Mouse (Mus musculus) heart, embryonic 16.5 days (tissue): ENCODE measurements around the gene Dnajc25. TPM values are rescaled to one million over a fixed set of nuclear protein-coding genes. Genes with fewer than 3 reads are reported as not detected.

Source experiments
- ATAC-seq: fragments of 200-750 bp; cut with Nextera tagmentation; replicated peaks from 2 replicates; pipeline ENCODE4 v1.8.0; 2017; ENCODE audit warnings: moderate number of reproducible peaks; ENCODE audit not compliant: insufficient read depth, low FRiP score; ENCODE audit errors: extremely low read depth
- H3K27ac ChIP-seq: fragments of 300-500 bp; sonication (generic); 2 replicates; pipeline ENCODE4 v1.5.1; 2014; ENCODE audit warnings: mild to moderate bottlenecking, low read length, control low read depth, moderate library complexity
- H3K27me3 ChIP-seq: fragments of 300-500 bp; sonication (generic); 2 replicates; pipeline ENCODE4 v1.6.1; 2014; ENCODE audit warnings: low read length, mixed read lengths; ENCODE audit not compliant: control insufficient read depth, insufficient read depth
- H3K36me3 ChIP-seq: fragments of 300-500 bp; sonication (generic); 2 replicates; pipeline ENCODE4 v1.6.1; 2014; ENCODE audit not compliant: control insufficient read depth, insufficient read depth
- H3K4me1 ChIP-seq: fragments of 300-500 bp; sonication (generic); 2 replicates; pipeline ENCODE4 v1.6.1; 2014; ENCODE audit warnings: low read length, mixed read lengths; ENCODE audit not compliant: control insufficient read depth, insufficient read depth
- H3K4me2 ChIP-seq: fragments of 300-500 bp; sonication (generic); 2 replicates; pipeline ENCODE4 v1.6.1; 2014; ENCODE audit warnings: low read depth, mild to moderate bottlenecking, control low read depth, low read length
- H3K4me3 ChIP-seq: fragments of 300-500 bp; sonication (generic); 2 replicates; pipeline ENCODE4 v1.5.1; 2014; ENCODE audit warnings: mild to moderate bottlenecking, control low read depth, low read length
- H3K9ac ChIP-seq: fragments of 300-500 bp; sonication (generic); 2 replicates; pipeline ENCODE4 v1.6.1; 2014; ENCODE audit warnings: low read length, control low read depth
- H3K9me3 ChIP-seq: fragments of 300-500 bp; sonication (generic); replicated peaks from 2 replicates; pipeline ENCODE4 v1.6.1; 2016; ENCODE audit warnings: low read length; ENCODE audit not compliant: control insufficient read depth
- WGBS: fragments of 180-500 bp; shearing (Covaris S2); extraction: QIAGEN DNeasy Blood & Tissue Kit; methylation state at CpG from one replicate; pipeline ENCODE4 v1.1.7; 2014; 5-methylcytosine and 5-hydroxymethylcytosine counted together
- polyA plus RNA-seq: library from polyadenylated mRNA; unstranded; fragments of >200 nt; fragmentation: Nextera tagmentation; extraction: Ambion mirVana; gene quantifications from 2 replicates; pipeline ENCODE4 v1.2.1, GENCODE M21; 2015

The Dnajc25 gene
- polyA plus RNA-seq, 1 experiment from 2014 or later: 7.9 TPM

GRCm38 (mm10) chr4:58982806-58983205, 12.1 kb upstream of the Dnajc25 start:
- ATAC-seq: no peak
- H3K36me3 ChIP-seq: no peaks in the 10 kb centered on the region; the same call in 1 of the 2 replicates
- WGBS: 75% methylated on average over 8 of the region's 8 CpGs

GRCm38 (mm10) chr4:58985157-58985648, 9.7 kb upstream of the Dnajc25 start:
- no peak overlapping the region for H3K9ac ChIP-seq
- WGBS: 18% methylated on average over 7 of the region's 7 CpGs
- H3K4me3 ChIP-seq: no peak overlapping the region
- no peaks in the 10 kb centered on the region for H3K36me3 ChIP-seq
- H3K4me2 ChIP-seq: no peak overlapping the region
- peaks cover 2% of the 10 kb centered on the region; the same call in 1 of the 2 replicates for H3K27me3 ChIP-seq
- H3K27ac ChIP-seq: no peak overlapping the region
- H3K4me1 ChIP-seq: peaks cover 3% of the 10 kb centered on the region
- no peak for ATAC-seq
- H3K9me3 ChIP-seq: no peaks in the 10 kb centered on the region

More at GRCm38 (mm10) chr4:58982806-58983205, 12.1 kb upstream of the Dnajc25 start:
- peaks cover 3% of the 10 kb centered on the region for H3K4me1 ChIP-seq
- no peaks in the 10 kb centered on the region for H3K27me3 ChIP-seq
- no peaks in the 10 kb centered on the region for H3K9me3 ChIP-seq
- H3K9ac ChIP-seq: no peak overlapping the region
- no peak overlapping the region for H3K4me2 ChIP-seq
- H3K4me3 ChIP-seq: no peak overlapping the region
- no peak overlapping the region for H3K27ac ChIP-seq

GRCm38 (mm10) chr4:58986540-58987190, 8.2 kb upstream of the Dnajc25 start, which contains the start of gene Ptgr1:
TSS of gene Ptgr1 (minus strand) at chr4:58987119.
- Histone ChIP-seq H3K36me3 (no peaks in the 10 kb centered on the region), H3K27me3 (peaks cover 2% of the 10 kb centered on the region; the same call in 1 of the 2 replicates), H3K4me2 (peak within 1 kb of the TSS; percentile 87), H3K9me3 (no peaks in the 10 kb centered on the region), H3K9ac (peak within 1 kb of the TSS; percentile 78), H3K4me3 (peak within 1 kb of the TSS; percentile 83), H3K4me1 (peaks cover 3% of the 10 kb centered on the region), H3K27ac (peak within 1 kb of the TSS; percentile 33)
- ATAC-seq: peak; percentile 72
- 2% methylated on average over 28 of the region's 28 CpGs for WGBS

- ATAC-seq: no peak
- no peak overlapping the region for H3K4me3 ChIP-seq
- no peaks in the 10 kb centered on the region for H3K36me3 ChIP-seq
- 77% methylated on average over 7 of the region's 7 CpGs for WGBS
- H3K27ac ChIP-seq: no peak overlapping the region
- H3K4me1 ChIP-seq: peaks cover 3% of the 10 kb centered on the region
- no peak overlapping the region for H3K4me2 ChIP-seq
- H3K9ac ChIP-seq: no peak overlapping the region
- H3K9me3 ChIP-seq: no peaks in the 10 kb centered on the region
- peaks cover 2% of the 10 kb centered on the region; the same call in 1 of the 2 replicates for H3K27me3 ChIP-seq
Measured at GRCm38 (mm10) chr4:58989303-58989898, 5.5 kb upstream of the Dnajc25 start.

- peaks cover 2% of the 10 kb centered on the region; the same call in 1 of the 2 replicates for H3K27me3 ChIP-seq
- 80% methylated on average over 17 of the region's 17 CpGs for WGBS
Measured at GRCm38 (mm10) chr4:58990609-58991434, 4.0 kb upstream of the Dnajc25 start.

GRCm38 (mm10) chr4:58992195-58992594, 2.7 kb upstream of the Dnajc25 start:
- Histone ChIP-seq H3K4me1 (peaks cover 3% of the 10 kb centered on the region; the same call in 1 of the 2 replicates), H3K27me3 (peaks cover 2% of the 10 kb centered on the region; the same call in 1 of the 2 replicates), H3K9me3 (no peaks in the 10 kb centered on the region), H3K4me2 (no peak overlapping the region), H3K27ac (no peak overlapping the region), H3K4me3 (no peak overlapping the region), H3K9ac (no peak overlapping the region), H3K36me3 (no peaks in the 10 kb centered on the region)
- 40% methylated on average over 5 of the region's 5 CpGs for WGBS
- ATAC-seq: no peak

More at GRCm38 (mm10) chr4:58990609-58991434, 4.0 kb upstream of the Dnajc25 start:
- Histone ChIP-seq H3K9ac (no peak overlapping the region), H3K4me2 (no peak overlapping the region), H3K4me1 (peaks cover 3% of the 10 kb centered on the region), H3K4me3 (no peak overlapping the region), H3K9me3 (no peaks in the 10 kb centered on the region), H3K27ac (no peak overlapping the region), H3K36me3 (no peaks in the 10 kb centered on the region)
- no peak for ATAC-seq

- H3K27me3 ChIP-seq: no peaks in the 10 kb centered on the region; the same call in 1 of the 2 replicates
- H3K9ac ChIP-seq: no peak overlapping the region
- no peaks in the 10 kb centered on the region for H3K9me3 ChIP-seq
- H3K4me3 ChIP-seq: no peak overlapping the region
- H3K4me2 ChIP-seq: no peak overlapping the region
- H3K4me1 ChIP-seq: peaks cover 4% of the 10 kb centered on the region; the same call in 1 of the 2 replicates
- H3K27ac ChIP-seq: no peak overlapping the region
- ATAC-seq: no peak
- H3K36me3 ChIP-seq: no peaks in the 10 kb centered on the region
- 45% methylated on average over 8 of the region's 8 CpGs for WGBS
Measured at GRCm38 (mm10) chr4:58995251-58995693, 410 bp downstream of the Dnajc25 start.

GRCm38 (mm10) chr4:58997081-58997480, 2.2 kb downstream of the Dnajc25 start:
- Histone ChIP-seq H3K9ac (no peak overlapping the region), H3K27ac (no peak overlapping the region), H3K4me3 (no peak overlapping the region), H3K36me3 (no peaks in the 10 kb centered on the region), H3K27me3 (no peaks in the 10 kb centered on the region; the same call in 1 of the 2 replicates), H3K4me2 (no peak overlapping the region), H3K4me1 (peaks cover 4% of the 10 kb centered on the region; the same call in 1 of the 2 replicates), H3K9me3 (no peaks in the 10 kb centered on the region)
- ATAC-seq: no peak; the same call in 1 of the 2 replicates
- WGBS: 56% methylated on average over 5 of the region's 5 CpGs
